Mouse (Mus musculus) embryonic facial prominence, embryonic 13.5 days (tissue): Measurements from ENCODE around the gene Scamp4. TPM values are rescaled to one million over a fixed set of nuclear protein-coding genes. Genes with fewer than 3 reads are reported as not detected.
A peak's percentile ranks its signal among the peaks of the same experiment; 100 is the strongest.

Experiments used
- ATAC-seq: fragments of 200-750 bp; cut with Nextera tagmentation; 2 replicates; pipeline ENCODE4 v1.8.0; 2017; ENCODE audit warnings: low read depth; ENCODE audit not compliant: insufficient number of reproducible peaks, insufficient read depth, low FRiP score, low TSS enrichment
- H3K27ac ChIP-seq: fragments of 300-500 bp; sonication (generic); 2 replicates; pipeline ENCODE4 v1.5.1; 2015; ENCODE audit warnings: moderate library complexity, mild to moderate bottlenecking, inconsistent platforms
- H3K27me3 ChIP-seq: fragments of 300-500 bp; sonication (generic); 2 replicates; pipeline ENCODE4 v1.6.1; 2015; ENCODE audit warnings: mild to moderate bottlenecking, inconsistent platforms
- H3K36me3 ChIP-seq: fragments of 300-500 bp; sonication (generic); 2 replicates; pipeline ENCODE4 v1.6.1; 2015; ENCODE audit warnings: mild to moderate bottlenecking, inconsistent platforms
- H3K4me1 ChIP-seq: fragments of 300-500 bp; sonication (generic); 2 replicates; pipeline ENCODE4 v1.6.1; 2015; ENCODE audit warnings: inconsistent platforms
- H3K4me2 ChIP-seq: fragments of 300-500 bp; sonication (generic); 2 replicates; pipeline ENCODE4 v1.6.1; 2015; ENCODE audit warnings: moderate library complexity, mild to moderate bottlenecking, inconsistent platforms
- H3K4me3 ChIP-seq: fragments of 300-500 bp; sonication (generic); 2 replicates; pipeline ENCODE4 v1.5.1; 2015; ENCODE audit warnings: mild to moderate bottlenecking, inconsistent platforms
- H3K9ac ChIP-seq: fragments of 300-500 bp; sonication (generic); 2 replicates; pipeline ENCODE4 v1.6.1; 2015; ENCODE audit warnings: mild to moderate bottlenecking, inconsistent platforms
- H3K9me3 ChIP-seq: fragments of 300-500 bp; sonication (generic); 2 replicates; pipeline ENCODE4 v1.6.1; 2016; ENCODE audit warnings: inconsistent platforms
- WGBS: fragments of 180-500 bp; shearing (Covaris S2); methylation state at CpG from one replicate; pipeline ENCODE4 v1.1.7; 2015; ENCODE audit warnings: mixed read lengths; 5-methylcytosine and 5-hydroxymethylcytosine counted together
- polyA plus RNA-seq: library from polyadenylated mRNA; unstranded; fragments of >200 nt; fragmentation: Nextera tagmentation; extraction: Ambion mirVana; gene quantifications from 2 replicates; pipeline ENCODE4 v1.2.1, GENCODE M21; 2015

Gene Scamp4
- polyA plus RNA-seq: 79.6 and 95.1 TPM in 2 replicates

DNA sequence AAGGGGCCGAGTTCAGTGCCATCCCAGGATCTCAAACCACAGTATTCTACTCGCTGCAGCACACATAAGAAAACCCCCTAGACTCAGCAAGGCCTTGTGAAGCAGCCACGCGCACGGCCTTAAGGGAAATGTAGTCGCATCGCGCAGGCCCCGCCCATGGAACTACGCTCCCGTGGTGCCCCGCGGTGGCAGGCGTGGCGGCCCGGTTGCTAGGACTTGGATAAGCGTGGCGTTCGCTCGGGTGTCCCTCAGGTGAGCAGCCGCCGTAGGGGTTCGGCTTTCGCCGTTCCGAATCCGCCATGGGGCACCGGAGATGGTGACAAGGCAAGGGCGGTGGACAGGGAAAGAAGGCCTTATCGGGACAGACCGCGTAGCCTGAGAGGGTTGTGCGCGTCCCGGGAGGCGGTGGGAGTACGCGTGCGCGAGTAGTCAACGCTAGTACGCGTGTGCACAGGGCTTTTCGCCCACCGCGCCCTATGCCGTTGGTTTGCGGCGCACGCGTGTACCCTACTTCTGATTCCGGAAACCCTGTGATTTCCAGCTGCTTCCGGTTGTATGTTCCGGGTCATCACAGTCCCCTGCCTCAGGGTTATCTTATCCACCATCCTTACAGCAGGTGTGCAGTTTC lies at the start of gene Scamp4, which contains the start of gene Adat3:
TSS of gene Scamp4 (plus strand) at position 175 of the 628 bp plus-strand sequence.
TSS of gene Adat3 (plus strand) at position 183 of the 628 bp plus-strand sequence.
- Histone ChIP-seq H3K27ac (peak within 1 kb of the TSS; percentile 86), H3K4me1 (peaks cover 23% of the 10 kb centered on the region), H3K9me3 (no peaks in the 10 kb centered on the region), H3K4me2 (peak within 1 kb of the TSS; percentile 94), H3K27me3 (no peaks in the 10 kb centered on the region), H3K9ac (peak within 1 kb of the TSS; percentile 74), H3K36me3 (peaks cover 20% of the 10 kb centered on the region), H3K4me3 (peak within 1 kb of the TSS; percentile 71)
- WGBS: under 1% methylated on average over 54 of the region's 54 CpGs
- ATAC-seq: peak; percentile 92

DNA sequence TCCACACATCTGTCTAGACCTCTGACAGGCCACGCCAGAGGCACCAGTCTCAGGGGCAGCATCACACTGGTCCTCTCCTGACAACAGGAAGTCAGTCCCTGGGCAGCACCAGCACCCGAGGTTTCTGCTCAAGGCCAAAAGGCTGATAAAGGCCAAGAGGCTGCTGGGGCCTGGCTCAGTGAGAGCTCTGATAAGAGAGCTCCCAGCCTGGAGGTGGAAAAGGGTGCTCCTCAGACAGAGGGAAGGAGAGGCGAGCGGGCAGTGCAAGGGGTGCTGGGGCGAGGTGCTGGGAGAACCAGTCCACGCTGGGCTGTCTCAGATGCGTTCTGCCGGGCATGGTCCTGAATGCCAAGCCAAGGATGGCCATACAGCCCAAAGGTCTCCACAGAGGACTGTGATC lies 49.1 kb upstream of the Scamp4 start:
- WGBS: 90% methylated on average over 8 of the region's 8 CpGs
- Histone ChIP-seq H3K4me2 (no peak overlapping the region), H3K9me3 (no peaks in the 10 kb centered on the region), H3K36me3 (peaks cover 24% of the 10 kb centered on the region), H3K9ac (no peak overlapping the region), H3K27ac (no peak overlapping the region), H3K4me3 (no peak overlapping the region), H3K4me1 (peaks cover 13% of the 10 kb centered on the region), H3K27me3 (no peaks in the 10 kb centered on the region)
- ATAC-seq: no peak

DNA sequence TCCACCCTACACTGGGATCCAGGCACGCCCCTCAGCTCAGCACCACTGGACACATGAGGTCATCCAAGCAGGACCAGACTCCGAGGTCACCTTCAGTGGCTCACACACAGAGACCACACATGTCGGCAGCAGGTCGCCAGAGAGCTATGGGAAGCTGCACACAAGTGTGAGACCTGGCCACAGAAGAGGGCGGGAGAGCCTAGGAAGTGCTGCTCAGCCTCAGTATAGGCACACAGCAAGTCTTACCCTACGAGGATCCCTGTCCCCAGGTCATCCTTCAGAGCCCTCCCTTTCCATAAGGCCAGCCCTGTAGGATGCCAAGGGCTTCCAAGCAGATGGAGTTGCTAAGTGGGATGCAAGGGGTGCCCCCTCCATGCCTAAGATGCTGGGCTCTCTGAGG lies 48.7 kb upstream of the Scamp4 start:
- Histone ChIP-seq H3K4me3 (no peak overlapping the region), H3K9me3 (no peaks in the 10 kb centered on the region), H3K4me2 (no peak overlapping the region), H3K27me3 (no peaks in the 10 kb centered on the region), H3K4me1 (peaks cover 14% of the 10 kb centered on the region), H3K9ac (no peak overlapping the region), H3K27ac (no peak overlapping the region), H3K36me3 (peaks cover 19% of the 10 kb centered on the region)
- 83% methylated on average over 6 of the region's 6 CpGs for WGBS
- no peak for ATAC-seq

DNA sequence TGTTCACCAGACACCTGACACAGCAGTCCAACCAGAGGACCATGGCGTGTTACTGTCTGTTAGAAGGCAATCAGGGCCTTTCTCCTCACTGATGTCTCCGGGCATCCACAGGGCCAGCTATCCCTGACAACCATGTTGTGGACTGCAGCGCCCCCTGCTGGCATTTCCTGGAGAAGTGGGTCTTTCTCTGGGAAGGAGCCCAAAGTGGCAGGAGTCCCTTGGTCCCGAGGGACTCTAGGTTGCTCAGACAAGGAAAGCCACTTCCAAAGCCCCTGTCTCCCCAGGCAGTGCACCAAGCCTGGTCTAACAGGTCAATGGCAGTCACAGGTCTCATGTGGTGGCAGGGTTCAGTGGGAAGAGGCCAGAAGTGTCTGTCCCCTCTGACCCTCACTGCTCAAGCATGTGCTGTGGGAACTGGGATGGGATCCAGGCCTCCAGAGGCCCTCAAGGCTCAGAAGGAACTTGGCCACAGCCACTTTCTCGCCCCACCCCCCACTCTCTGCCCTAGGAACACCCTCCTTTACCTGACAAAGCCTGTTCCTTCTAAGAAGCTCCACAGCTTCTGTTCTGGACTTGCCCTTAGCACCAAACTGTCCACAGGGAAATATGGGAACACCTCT lies 45.2 kb upstream of the Scamp4 start:
- peak overlapping the region; percentile 54; the same call in 1 of the 2 replicates for H3K9ac ChIP-seq
- no peaks in the 10 kb centered on the region for H3K36me3 ChIP-seq
- H3K27me3 ChIP-seq: no peaks in the 10 kb centered on the region
- no peak overlapping the region for H3K4me2 ChIP-seq
- H3K4me3 ChIP-seq: no peak overlapping the region
- no peak for ATAC-seq
- H3K4me1 ChIP-seq: peaks cover 33% of the 10 kb centered on the region
- 38% methylated on average over 5 of the region's 5 CpGs for WGBS
- H3K27ac ChIP-seq: no peak overlapping the region
- no peaks in the 10 kb centered on the region for H3K9me3 ChIP-seq

DNA sequence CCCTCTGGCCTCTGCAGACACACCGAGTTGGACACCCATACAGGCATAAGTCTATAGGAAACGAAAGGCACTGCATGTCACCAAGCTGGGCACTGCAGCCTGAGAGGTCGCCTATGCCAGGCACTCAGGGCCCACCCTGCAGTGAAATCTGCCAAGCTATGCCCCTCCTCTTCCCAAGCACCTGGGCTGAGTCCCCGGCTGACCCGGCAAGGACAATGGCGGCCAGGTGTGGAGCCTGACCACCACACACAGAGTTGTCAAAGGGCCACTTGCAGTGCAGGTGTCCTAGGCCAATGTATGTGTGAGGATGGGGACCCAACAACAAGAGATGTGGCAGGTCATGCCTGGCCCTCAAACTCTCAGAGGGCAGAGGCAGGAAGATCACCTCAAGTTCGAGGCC lies 43.2 kb upstream of the Scamp4 start:
- H3K4me1 ChIP-seq: peaks cover 38% of the 10 kb centered on the region
- H3K27me3 ChIP-seq: no peaks in the 10 kb centered on the region
- H3K4me3 ChIP-seq: no peak overlapping the region
- peak overlapping the region; percentile 32; the same call in 1 of the 2 replicates for H3K9ac ChIP-seq
- no peak for ATAC-seq
- no peaks in the 10 kb centered on the region for H3K9me3 ChIP-seq
- H3K36me3 ChIP-seq: no peaks in the 10 kb centered on the region
- peak overlapping the region; percentile 14; the same call in 1 of the 2 replicates for H3K4me2 ChIP-seq
- H3K27ac ChIP-seq: no peak overlapping the region
- WGBS: 91% methylated on average over 7 of the region's 7 CpGs

DNA sequence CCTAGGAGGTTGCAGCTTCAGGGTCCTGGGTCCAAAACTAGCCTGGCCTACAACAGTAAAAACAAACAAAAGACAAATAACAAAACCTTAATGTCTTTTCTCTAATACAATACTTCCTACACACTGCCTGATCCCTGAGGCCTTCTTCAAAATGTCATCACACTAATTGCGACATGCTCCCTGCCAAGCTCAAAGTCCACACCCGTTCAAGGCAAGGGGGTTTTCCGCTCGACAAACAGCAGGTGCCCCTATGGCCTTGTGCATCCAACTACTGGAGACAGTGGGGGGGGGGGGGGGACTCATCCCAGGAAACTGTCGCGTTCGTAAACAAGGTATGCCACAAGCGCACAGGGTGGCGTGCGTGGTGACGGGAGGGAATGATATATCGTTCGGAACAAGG lies 42.1 kb upstream of the Scamp4 start:
- H3K9me3 ChIP-seq: no peaks in the 10 kb centered on the region
- peak overlapping the region; percentile 98 for H3K9ac ChIP-seq
- peak overlapping the region; percentile 89 for H3K4me2 ChIP-seq
- ATAC-seq: no peak
- 2% methylated on average over 13 of the region's 13 CpGs for WGBS
- no peaks in the 10 kb centered on the region for H3K36me3 ChIP-seq
- H3K4me3 ChIP-seq: peak overlapping the region; percentile 99
- peak overlapping the region; percentile 92 for H3K27ac ChIP-seq
- H3K4me1 ChIP-seq: peaks cover 38% of the 10 kb centered on the region
- H3K27me3 ChIP-seq: no peaks in the 10 kb centered on the region

DNA sequence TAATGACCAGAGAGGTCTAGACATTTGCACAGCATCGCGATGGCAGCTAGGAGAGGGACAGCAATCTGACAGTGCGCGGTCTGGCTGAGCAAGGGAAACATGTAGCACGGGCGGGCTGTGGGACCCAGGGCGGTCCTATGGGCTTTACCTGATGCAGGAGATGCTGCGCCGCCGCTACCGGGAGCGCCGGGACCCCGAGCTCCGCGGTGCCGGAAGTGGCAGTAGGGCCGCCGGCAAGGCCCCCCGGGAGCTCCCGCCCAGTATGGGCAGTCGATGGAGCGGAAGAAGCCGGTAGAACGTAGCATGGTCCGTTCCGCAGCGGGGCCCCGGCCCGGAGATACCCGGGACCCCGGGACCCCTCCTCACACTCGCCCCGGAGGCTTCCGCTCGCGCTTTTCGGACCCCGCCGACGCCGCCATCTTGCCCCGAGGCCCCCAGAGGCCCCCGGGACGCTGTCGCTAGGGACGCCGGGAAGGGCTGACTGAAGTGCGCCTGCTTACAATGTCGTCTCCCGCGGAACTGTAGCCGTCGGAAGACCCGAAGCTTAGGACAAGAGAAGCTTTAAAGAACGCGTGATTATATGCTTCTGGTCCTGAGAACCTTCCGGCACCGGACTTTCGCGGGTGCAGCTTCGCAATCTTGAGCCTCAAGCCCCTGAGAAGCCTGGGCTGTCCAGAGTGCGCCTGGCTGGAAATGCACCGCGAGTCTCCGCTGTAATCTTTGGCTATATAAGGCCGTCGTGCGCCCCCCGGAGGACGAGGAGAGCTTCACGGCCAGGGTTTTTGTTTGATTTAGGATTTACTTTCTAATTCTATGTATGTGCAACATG lies 41.3 kb upstream of the Scamp4 start, which contains the start of gene Rexo1:
TSS of gene Rexo1 (minus strand) at position 445 of the 829 bp plus-strand sequence.
- Histone ChIP-seq H3K36me3 (no peaks in the 10 kb centered on the region), H3K9me3 (no peaks in the 10 kb centered on the region), H3K27me3 (no peaks in the 10 kb centered on the region), H3K4me3 (peak within 1 kb of the TSS; percentile 99), H3K27ac (peak within 1 kb of the TSS; percentile 92), H3K9ac (peak within 1 kb of the TSS; percentile 98), H3K4me2 (peak within 1 kb of the TSS; percentile 89), H3K4me1 (peaks cover 39% of the 10 kb centered on the region)
- peak; percentile 70; the same call in 1 of the 2 replicates for ATAC-seq
- whole genome bisulfite sequencing: under 1% methylated on average over 70 of the region's 72 CpGs

DNA sequence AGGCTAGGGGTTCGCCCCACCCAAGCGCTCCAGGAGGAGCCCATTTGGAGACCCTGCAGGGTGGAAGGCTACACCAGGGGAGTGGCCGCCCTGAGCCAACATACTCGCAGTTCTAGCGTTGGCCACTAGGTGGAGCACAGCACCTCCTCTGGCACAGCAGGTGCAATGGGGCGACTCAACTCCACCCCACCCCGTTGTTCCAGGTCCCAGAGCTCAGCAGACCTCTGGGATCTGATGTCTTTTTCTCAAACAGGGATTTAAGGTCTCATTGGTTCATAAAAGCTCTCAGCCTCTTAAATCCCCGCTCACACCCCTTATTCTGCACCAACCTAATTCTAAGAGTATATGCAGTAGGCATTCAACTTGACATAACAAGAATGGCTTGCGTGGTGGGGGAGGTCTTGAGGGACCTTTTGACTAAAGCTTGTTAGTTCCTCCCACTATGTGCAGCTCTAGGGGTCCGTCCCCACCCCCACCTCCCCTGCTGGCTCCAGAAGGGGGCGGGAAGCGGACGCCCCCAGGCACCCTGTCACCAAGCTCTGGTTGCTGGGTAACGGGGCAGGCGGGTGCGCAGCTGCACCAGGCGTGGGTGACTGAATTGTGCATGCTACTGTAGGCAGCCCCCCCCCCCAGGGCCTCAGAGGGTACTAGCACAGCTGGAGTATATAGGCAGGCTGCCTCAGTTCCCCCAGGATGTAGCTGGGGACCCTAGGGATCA lies 36.1 kb upstream of the Scamp4 start:
- ATAC-seq: peak; percentile 16
- Histone ChIP-seq H3K4me3 (peak overlapping the region; percentile 9; the same call in 1 of the 2 replicates), H3K36me3 (peaks cover 18% of the 10 kb centered on the region), H3K4me2 (no peak overlapping the region), H3K27me3 (no peaks in the 10 kb centered on the region), H3K9ac (no peak overlapping the region), H3K9me3 (no peaks in the 10 kb centered on the region), H3K27ac (no peak overlapping the region), H3K4me1 (peaks cover 40% of the 10 kb centered on the region)
- 23% methylated on average over 17 of the region's 17 CpGs for WGBS

DNA sequence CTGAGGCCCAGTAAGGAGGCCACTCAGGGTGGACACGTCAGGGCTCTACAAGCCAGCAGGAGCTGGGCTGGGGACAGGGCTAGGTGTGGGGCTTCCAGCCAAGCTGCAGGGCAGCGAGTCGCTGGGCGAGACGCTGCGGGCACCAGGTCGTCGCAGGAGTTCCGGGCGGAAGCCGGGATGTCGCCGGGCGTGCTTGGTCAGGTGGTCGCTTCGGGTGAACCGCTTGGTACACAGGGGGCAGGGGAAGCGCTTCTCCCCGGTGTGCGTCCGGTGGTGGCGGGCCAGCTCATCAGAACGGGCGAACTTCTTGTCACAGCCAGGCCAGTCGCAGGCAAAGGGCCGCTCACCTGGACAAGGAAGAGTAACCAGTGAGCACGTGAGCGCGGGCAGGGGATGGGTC lies 33.8 kb upstream of the Scamp4 start:
- H3K36me3 ChIP-seq: peaks cover 18% of the 10 kb centered on the region
- no peak overlapping the region for H3K9ac ChIP-seq
- no peaks in the 10 kb centered on the region for H3K27me3 ChIP-seq
- WGBS: 96% methylated on average over 29 of the region's 29 CpGs
- H3K4me2 ChIP-seq: no peak overlapping the region
- no peak overlapping the region for H3K27ac ChIP-seq
- ATAC-seq: no peak
- H3K9me3 ChIP-seq: no peaks in the 10 kb centered on the region
- H3K4me1 ChIP-seq: peaks cover 54% of the 10 kb centered on the region
- no peak overlapping the region for H3K4me3 ChIP-seq

DNA sequence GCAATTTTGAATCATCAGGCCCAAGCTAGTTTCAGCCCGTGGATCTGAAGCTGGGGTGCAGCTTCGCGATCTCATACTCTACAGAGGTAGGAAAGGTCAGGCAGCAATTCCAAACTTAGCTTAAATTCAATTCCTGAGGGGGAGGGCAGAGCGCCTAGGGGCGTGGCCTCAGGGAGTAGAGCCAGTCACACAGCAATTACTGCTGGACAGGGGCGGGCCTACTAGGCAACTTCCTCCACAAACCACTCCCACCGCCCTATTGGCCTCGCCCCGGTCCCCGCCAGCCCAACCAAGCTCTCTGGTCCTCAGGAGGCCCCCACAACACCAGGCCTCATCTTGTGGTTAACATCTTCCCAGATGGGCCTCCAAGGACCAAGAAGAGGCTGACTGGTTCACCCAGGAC lies 33.0 kb upstream of the Scamp4 start:
- no peaks in the 10 kb centered on the region for H3K9me3 ChIP-seq
- no peak overlapping the region; the same call in 1 of the 2 replicates for H3K27ac ChIP-seq
- peak overlapping the region; percentile 16 for H3K4me2 ChIP-seq
- H3K4me1 ChIP-seq: peaks cover 58% of the 10 kb centered on the region
- peaks cover 18% of the 10 kb centered on the region for H3K36me3 ChIP-seq
- H3K27me3 ChIP-seq: no peaks in the 10 kb centered on the region
- H3K4me3 ChIP-seq: no peak overlapping the region
- no peak overlapping the region for H3K9ac ChIP-seq
- no peak for ATAC-seq
- 24% methylated on average over 10 of the region's 10 CpGs for WGBS

DNA sequence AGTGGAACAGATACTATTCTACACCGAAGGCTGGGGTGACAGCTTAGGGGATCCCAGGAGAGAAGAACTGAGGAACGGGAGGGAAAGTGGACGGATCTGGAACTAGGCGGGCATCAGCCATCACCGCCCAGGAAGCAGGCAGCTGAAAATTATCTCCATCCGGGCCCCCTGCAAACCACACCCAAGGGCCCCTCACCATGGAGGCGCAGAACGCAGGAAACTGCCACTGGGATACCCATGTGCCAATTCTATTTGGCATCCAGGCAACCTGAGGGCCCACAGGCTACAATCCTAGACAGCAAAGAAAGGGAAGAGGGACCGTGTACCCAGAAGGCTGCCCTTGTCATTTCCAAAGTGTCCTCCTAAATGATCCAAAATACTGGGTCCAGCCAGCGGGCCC lies 32.3 kb upstream of the Scamp4 start:
- 86% methylated on average over 10 of the region's 10 CpGs for WGBS
- Histone ChIP-seq H3K4me3 (0 out of 2 replicates have a peak overlapping the region, but pooled peaks have one; percentile 20), H3K27me3 (no peaks in the 10 kb centered on the region), H3K4me1 (peaks cover 65% of the 10 kb centered on the region), H3K36me3 (peaks cover 18% of the 10 kb centered on the region), H3K9me3 (no peaks in the 10 kb centered on the region), H3K4me2 (peak overlapping the region; percentile 51), H3K9ac (peak overlapping the region; percentile 65; the same call in 1 of the 2 replicates), H3K27ac (0 out of 2 replicates have a peak overlapping the region, but pooled peaks have one; percentile 55)
- no peak for ATAC-seq
